Mouse (Mus musculus): ENCODE results near the gene L3mbtl2. TPM values are rescaled to one million over a fixed set of nuclear protein-coding genes. Genes with fewer than 3 reads are reported as not detected.

Gene L3mbtl2
- polyA plus RNA-seq (2015; fragmentation: Nextera tagmentation; extraction: Ambion mirVana) = 31.8 and 34.0 TPM in 2 replicates

DNA sequence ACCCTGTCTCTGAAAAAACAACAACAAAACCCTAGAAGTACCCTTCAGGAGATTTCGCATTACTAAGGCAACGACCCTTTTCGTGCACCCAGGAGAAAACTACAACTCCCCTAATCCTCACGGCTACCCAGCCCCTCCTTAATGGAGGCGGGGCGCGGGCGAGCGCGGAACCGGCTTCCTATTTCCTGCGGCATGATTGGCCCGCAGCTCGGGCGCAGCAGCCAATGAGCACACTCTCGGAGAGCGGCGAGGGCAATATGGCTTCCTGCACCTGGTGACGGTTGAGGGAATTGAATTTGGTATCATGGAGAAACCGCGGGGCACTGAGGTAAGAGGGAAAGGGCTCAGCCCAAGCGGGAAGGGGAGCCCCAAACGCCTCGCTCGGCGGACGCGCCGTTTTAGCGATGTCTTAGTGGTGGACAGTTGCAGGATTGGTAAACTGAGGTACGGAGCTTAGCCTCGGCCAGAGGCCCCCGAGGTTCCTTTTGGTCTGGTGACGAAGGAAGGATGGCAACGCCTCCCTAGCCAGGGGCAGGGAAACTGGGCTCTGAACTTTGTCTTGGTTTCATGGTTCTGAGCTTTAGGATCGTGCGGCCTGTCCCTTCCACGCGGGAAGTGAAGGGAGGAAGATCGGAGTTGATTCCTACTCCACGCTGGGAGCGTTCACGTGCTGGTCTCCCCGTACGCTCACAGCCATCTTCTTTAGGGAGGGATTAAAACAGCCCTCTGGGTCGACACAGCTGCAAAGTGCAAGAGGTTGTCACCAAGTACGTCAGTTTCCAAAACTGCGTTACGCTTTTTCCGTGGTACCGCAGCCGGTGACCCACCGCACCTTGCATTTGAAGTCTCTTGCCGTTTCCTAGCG lies at the start of gene L3mbtl2:
TSS of gene L3mbtl2 (plus strand) at position 193 of the 865 bp plus-strand sequence.
- peak; percentile 99 for ATAC-seq
- peak within 1 kb of the TSS; percentile 59 for H3K4me3 ChIP-seq (replicated peaks)
- under 1% methylated on average over 55 of the region's 55 CpGs for WGBS

DNA sequence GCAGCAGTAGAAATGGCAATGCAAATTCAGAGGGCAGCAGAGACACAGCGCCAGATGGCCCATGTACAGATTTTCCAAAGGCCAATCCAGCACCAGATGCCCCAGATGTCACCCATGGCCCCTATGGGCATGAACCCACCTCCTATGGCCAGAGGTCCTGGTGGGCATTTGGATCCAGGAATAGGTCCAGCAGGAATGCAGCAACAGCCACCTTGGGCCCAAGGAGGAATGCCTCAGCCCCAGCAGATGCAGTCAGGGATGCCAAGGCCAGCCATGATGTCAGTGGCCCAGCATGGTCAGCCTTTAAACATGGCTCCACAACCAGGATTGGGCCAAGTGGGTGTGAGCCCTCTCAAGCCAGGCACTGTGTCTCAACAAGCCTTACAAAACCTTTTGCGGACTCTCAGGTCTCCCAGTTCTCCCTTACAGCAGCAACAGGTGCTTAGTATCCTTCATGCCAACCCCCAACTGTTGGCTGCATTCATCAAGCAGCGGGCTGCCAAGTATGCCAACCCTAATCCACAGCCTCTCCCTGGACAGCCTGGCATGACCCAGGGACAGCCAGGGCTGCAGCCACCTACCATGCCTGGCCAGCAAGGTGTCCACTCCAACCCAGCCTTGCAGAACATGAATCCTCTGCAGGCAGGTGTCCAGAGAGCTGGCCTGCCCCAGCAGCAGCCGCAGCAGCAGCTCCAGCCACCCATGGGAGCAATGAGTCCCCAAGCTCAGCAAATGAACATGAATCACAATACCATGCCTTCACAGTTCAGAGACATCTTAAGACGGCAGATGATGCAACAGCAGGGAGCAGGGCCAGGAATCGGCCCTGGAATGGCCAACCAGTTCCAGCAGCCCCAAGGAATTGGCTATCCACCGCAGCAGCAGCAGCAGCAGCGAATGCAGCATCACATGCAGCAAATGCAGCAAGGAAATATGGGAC lies 13.9 kb upstream of the L3mbtl2 start:
- no peak for ATAC-seq
- Histone ChIP-seq H3K4me1 (replicated peaks) (no peaks in the 10 kb centered on the region), H3K4me2 (replicated peaks) (no peak overlapping the region), H3K36me3 (peaks cover 70% of the 10 kb centered on the region), H3K9me3 (no peaks in the 10 kb centered on the region), H3K27ac (no peak overlapping the region), H3K4me3 (replicated peaks) (no peak overlapping the region), H3K9ac (replicated peaks) (no peak overlapping the region), H3K27me3 (no peaks in the 10 kb centered on the region)
- 93% methylated on average over 8 of the region's 8 CpGs for WGBS

More for the DNA sequence above, at the start of gene L3mbtl2:
- Histone ChIP-seq H3K4me1 (replicated peaks) (peaks cover 11% of the 10 kb centered on the region), H3K4me2 (replicated peaks) (peak within 1 kb of the TSS; percentile 84), H3K27me3 (no peaks in the 10 kb centered on the region), H3K9ac (replicated peaks) (peak within 1 kb of the TSS; percentile 69), H3K9me3 (no peaks in the 10 kb centered on the region), H3K27ac (no peak within 1 kb of the TSS), H3K36me3 (peaks cover 21% of the 10 kb centered on the region)

GRCm38 (mm10) chr15:81650636-81651035 lies 13.1 kb upstream of the L3mbtl2 start:
- Histone ChIP-seq H3K9me3 (no peaks in the 10 kb centered on the region), H3K4me3 (replicated peaks) (no peak overlapping the region), H3K4me2 (replicated peaks) (no peak overlapping the region), H3K36me3 (peaks cover 61% of the 10 kb centered on the region), H3K9ac (replicated peaks) (no peak overlapping the region), H3K27ac (no peak overlapping the region), H3K4me1 (replicated peaks) (no peaks in the 10 kb centered on the region), H3K27me3 (no peaks in the 10 kb centered on the region)
- no peak for ATAC-seq
- WGBS = 92% methylated on average over 7 of the region's 7 CpGs

- no peak for ATAC-seq
- no peak overlapping the region for H3K9ac ChIP-seq (replicated peaks)
- H3K4me1 ChIP-seq (replicated peaks) = peaks cover 11% of the 10 kb centered on the region
- H3K9me3 ChIP-seq = no peaks in the 10 kb centered on the region
- no peak overlapping the region for H3K27ac ChIP-seq
- no peak overlapping the region for H3K4me3 ChIP-seq (replicated peaks)
- H3K4me2 ChIP-seq (replicated peaks) = no peak overlapping the region
- H3K27me3 ChIP-seq = no peaks in the 10 kb centered on the region
- 91% methylated on average over 2 of the region's 2 CpGs for WGBS
- H3K36me3 ChIP-seq = no peaks in the 10 kb centered on the region
Observed at GRCm38 (mm10) chr15:81661701-81662100, 2.0 kb upstream of the L3mbtl2 start.

GRCm38 (mm10) chr15:81663281-81663680 lies 408 bp upstream of the L3mbtl2 start:
- no peaks in the 10 kb centered on the region for H3K27me3 ChIP-seq
- H3K9me3 ChIP-seq = no peaks in the 10 kb centered on the region
- peaks cover 11% of the 10 kb centered on the region for H3K4me1 ChIP-seq (replicated peaks)
- 63% methylated on average over 10 of the region's 10 CpGs for WGBS
- no peak overlapping the region for H3K27ac ChIP-seq
- no peak overlapping the region for H3K9ac ChIP-seq (replicated peaks)
- peak; percentile 1; the same call in 1 of the 2 replicates for ATAC-seq
- peak overlapping the region; percentile 59 for H3K4me3 ChIP-seq (replicated peaks)
- peak overlapping the region; percentile 84 for H3K4me2 ChIP-seq (replicated peaks)
- H3K36me3 ChIP-seq = peaks cover 15% of the 10 kb centered on the region

GRCm38 (mm10) chr15:81666957-81667356 lies 3.3 kb downstream of the L3mbtl2 start:
- H3K9ac ChIP-seq (replicated peaks) = no peak overlapping the region
- H3K9me3 ChIP-seq = no peaks in the 10 kb centered on the region
- H3K36me3 ChIP-seq = peaks cover 40% of the 10 kb centered on the region
- no peak overlapping the region for H3K4me2 ChIP-seq (replicated peaks)
- WGBS = 86% methylated on average over 10 of the region's 10 CpGs
- H3K27me3 ChIP-seq = no peaks in the 10 kb centered on the region
- no peak overlapping the region for H3K4me3 ChIP-seq (replicated peaks)
- H3K27ac ChIP-seq = no peak overlapping the region
- ATAC-seq = no peak
- peaks cover 11% of the 10 kb centered on the region for H3K4me1 ChIP-seq (replicated peaks)

GRCm38 (mm10) chr15:81670231-81670640 lies 6.5 kb downstream of the L3mbtl2 start:
- WGBS = 90% methylated on average over 4 of the region's 4 CpGs

DNA sequence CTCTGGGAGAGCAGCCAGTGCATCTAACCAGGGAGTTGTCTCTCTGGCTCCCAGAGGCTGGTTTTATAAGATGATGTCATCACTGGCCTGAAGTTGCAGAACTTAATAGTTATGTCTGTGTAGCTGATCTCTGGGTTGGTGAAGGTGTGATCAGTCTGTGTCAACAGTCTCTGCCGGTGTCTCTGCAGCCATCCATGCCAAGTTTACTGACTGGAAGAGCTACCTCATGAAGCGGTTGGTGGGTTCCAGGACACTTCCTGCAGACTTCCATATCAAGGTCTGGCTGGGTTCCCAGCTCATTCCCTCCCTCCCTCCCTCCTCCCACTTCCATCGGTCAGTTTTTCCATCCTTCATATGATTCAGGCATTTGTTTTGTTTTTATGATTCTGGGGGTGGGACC lies 12.9 kb downstream of the L3mbtl2 start:
- Histone ChIP-seq H3K4me3 (replicated peaks) (no peak overlapping the region), H3K4me1 (replicated peaks) (no peaks in the 10 kb centered on the region), H3K9ac (replicated peaks) (no peak overlapping the region), H3K9me3 (no peaks in the 10 kb centered on the region), H3K36me3 (peaks cover 81% of the 10 kb centered on the region), H3K27me3 (no peaks in the 10 kb centered on the region), H3K4me2 (replicated peaks) (no peak overlapping the region), H3K27ac (no peak overlapping the region)
- WGBS = 100% methylated on average over 3 of the region's 3 CpGs
- no peak for ATAC-seq

More at GRCm38 (mm10) chr15:81670231-81670640, 6.5 kb downstream of the L3mbtl2 start:
- H3K9ac ChIP-seq (replicated peaks) = no peak overlapping the region
- ATAC-seq = no peak
- peaks cover under 1% of the 10 kb centered on the region; the same call in 1 of the 2 replicates for H3K4me1 ChIP-seq (replicated peaks)
- H3K36me3 ChIP-seq = peaks cover 64% of the 10 kb centered on the region
- H3K4me2 ChIP-seq (replicated peaks) = no peak overlapping the region
- H3K27ac ChIP-seq = no peak overlapping the region
- no peaks in the 10 kb centered on the region for H3K27me3 ChIP-seq
- H3K4me3 ChIP-seq (replicated peaks) = no peak overlapping the region
- H3K9me3 ChIP-seq = no peaks in the 10 kb centered on the region

GRCm38 (mm10) chr15:81680301-81680805 lies 16.7 kb downstream of the L3mbtl2 start:
- H3K9ac ChIP-seq (replicated peaks) = no peak overlapping the region
- H3K36me3 ChIP-seq = peaks cover 94% of the 10 kb centered on the region
- ATAC-seq = no peak

GRCm38 (mm10) chr15:81693366-81693966 lies 29.8 kb downstream of the L3mbtl2 start:
- Histone ChIP-seq H3K9me3 (no peaks in the 10 kb centered on the region), H3K4me3 (replicated peaks) (peak overlapping the region; percentile 56), H3K36me3 (peaks cover 8% of the 10 kb centered on the region; the same call in 1 of the 2 replicates), H3K9ac (replicated peaks) (peak overlapping the region; percentile 80), H3K4me2 (replicated peaks) (peak overlapping the region; percentile 91), H3K27me3 (peaks cover 57% of the 10 kb centered on the region), H3K27ac (peak overlapping the region; percentile 39), H3K4me1 (replicated peaks) (peaks cover 24% of the 10 kb centered on the region)
- WGBS = 3% methylated on average over 41 of the region's 41 CpGs
- ATAC-seq = no peak; the same call in 1 of the 2 replicates

More at GRCm38 (mm10) chr15:81680301-81680805, 16.7 kb downstream of the L3mbtl2 start:
- H3K27me3 ChIP-seq = no peaks in the 10 kb centered on the region
- no peaks in the 10 kb centered on the region for H3K4me1 ChIP-seq (replicated peaks)
- 95% methylated on average over 4 of the region's 4 CpGs for WGBS
- H3K27ac ChIP-seq = no peak overlapping the region
- no peak overlapping the region for H3K4me3 ChIP-seq (replicated peaks)
- no peaks in the 10 kb centered on the region for H3K9me3 ChIP-seq
- no peak overlapping the region for H3K4me2 ChIP-seq (replicated peaks)

Measured in midbrain, embryonic 13.5 days (tissue).